Mouse (Mus musculus): ENCODE measurements around the gene Zfp410.

DNA sequence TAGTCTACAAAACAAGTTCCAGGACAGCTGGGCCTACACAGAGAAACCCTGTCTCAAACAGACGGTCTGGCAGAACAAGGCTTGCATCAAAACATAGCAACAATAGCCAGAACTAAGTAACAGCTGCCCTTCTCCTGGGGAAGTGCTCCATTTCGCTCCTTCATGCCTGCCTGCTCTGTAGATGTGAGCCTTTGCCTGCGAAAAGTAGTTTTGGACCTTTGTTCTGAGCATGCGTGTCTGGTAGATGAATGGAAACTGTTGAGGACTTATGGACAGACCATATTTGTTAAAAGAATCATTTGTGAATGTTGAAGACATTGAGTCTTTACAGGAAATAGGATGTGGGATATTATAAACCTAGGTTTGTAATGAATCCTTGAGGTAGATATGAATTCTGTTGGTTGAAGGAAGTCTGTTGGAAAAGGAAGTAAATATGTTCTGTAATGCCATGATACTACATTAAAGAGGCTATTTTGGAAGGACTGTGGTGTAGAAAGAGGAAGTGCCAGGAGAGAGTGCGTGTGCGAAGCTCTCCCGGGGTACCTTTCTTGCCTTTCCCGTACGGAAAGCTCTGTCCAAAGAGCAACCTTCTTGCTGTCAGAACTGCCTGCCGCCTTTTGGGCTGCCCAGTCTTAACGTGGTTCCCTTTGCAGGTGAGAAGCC, 20.4 kb downstream of the Zfp410 start:
- TF ChIP-seq CTCF (IDR thresholded peaks at IDR 0.05; ENCODE audit: low read depth) (no peak), EP300 (IDR thresholded peaks at IDR 0.05; ENCODE audit: low read depth) (no peak)
